Mouse (Mus musculus): ENCODE measurements around the gene Lrrc27. TPM values are rescaled to one million over a fixed set of nuclear protein-coding genes. Genes with fewer than 3 reads are reported as not detected.

Lrrc27 gene
- polyA plus RNA-seq (2012; rRNA removed) = 7.3 and 8.0 TPM in 2 replicates

DNA sequence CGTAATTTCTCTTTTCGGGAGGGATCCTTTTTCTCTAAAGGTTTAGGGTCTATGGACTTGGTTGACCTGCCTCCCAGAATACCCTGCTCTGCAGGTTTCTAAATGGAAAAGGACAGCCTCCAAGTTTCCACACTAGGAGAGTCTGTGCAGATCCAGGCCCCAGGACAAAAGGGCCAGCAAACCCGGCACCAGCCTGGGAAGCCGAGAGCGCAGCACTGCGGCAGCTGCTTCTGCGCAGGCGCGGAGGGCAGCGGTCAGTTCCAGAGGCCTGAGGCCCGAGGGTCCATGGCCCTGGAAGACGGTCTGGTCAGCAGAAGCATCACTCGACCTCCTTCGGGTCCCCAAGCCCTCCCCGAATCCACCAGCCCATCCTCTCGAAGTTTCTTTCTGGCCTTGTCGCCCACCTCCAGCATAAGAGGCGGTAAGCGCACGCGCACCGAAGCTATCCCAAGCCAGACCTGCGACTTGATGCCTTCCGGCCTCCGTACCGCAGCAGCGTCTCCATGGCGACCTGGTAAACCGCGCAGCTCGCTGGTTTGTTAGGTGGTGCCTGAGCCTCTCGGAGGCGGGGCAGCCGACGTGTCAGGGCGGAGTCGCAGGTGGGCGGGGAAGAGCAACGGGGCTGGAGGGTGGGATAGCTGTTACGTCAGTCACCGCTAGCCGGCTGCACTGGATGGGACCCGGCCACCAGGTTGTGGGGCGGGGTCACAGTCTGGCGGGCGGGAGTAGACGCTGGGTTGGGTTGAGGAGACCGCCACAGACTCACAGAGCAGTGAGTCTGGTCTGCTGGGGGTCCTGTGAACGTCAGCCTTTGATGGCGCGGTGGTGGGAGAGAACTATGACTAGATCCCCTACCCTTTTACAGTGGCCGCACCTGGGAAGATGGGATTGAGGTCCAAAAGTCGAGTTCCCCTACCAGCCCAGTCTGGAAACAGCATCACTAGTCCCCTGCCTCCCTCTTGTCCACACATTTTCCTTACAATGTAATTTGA is at the start of gene Lrrc27, which contains the start of gene Stk32c:
Gene Lrrc27, plus strand, starts transcription at position 235 of the 992 bp plus-strand sequence.
Gene Stk32c, minus strand, starts transcription at position 554 of the 992 bp plus-strand sequence.
- peak; percentile 96 to 99 for DNase-seq (ENCODE audit: extremely low spot score in 1 of 2, low spot score in 1 of 2)

DNA sequence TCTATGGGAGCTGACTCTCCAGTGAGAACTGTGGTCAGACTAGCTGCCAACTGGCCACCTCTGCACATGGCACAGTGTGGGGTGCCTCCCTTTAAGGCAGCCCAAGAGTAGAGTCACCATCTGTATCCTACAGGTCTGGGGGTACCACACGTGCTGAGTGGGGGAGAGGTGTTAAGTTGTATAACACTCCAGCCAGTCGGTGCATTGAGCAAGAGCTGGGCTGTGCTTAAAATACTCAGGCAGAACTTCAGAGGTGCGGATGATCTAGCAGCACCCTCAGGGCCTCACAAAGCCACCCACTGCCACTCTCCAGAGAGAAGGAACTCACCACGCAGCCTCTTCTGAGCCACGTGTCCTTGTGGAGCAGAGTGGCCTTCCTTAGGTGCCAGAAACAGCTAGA is 48.4 kb upstream of the Lrrc27 start:
- peak; percentile 85 to 93 for DNase-seq (ENCODE audit: extremely low spot score in 1 of 2, low spot score in 1 of 2)

DNA sequence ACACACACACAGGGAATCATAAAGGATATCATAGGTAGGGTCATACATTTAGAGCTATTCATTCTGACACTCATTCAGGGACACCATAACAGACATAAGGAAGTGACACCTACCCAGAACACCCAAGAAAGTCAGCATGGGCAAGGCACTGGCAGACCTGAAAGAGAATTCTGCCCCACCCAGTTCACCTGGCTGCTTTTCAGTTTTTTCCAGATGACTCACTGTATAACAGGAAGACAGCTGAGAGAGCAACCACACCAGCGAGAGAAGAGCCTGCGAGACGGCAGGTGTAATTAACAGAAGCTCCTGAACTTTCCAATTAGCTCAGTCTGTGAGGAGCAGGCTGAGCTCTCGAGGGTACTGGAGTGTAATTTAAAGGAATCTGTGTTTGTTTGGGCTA is 43.6 kb upstream of the Lrrc27 start:
- DNase-seq (ENCODE audit: extremely low spot score in 1 of 2, low spot score in 1 of 2) = no peak

DNA sequence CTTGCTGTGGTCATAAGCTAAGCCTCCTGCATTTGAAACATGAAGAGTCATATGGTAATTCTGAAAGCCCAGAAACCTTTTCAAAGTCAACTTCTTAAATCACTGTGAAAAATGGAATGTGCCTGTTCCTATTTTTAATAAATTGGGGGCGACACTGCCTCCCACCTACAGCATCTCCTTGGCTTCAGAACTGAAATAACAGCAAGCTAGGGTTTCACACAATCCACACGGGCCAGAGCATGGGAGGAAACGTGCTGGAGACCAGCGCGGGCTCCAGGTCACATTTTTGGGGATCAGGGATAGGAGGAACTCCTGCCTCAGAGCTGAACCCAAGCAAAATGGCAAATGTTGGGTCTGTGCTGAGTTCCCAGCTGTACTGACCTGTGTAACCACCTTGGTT is 33.5 kb upstream of the Lrrc27 start:
- peak in 1 of 2 experiments; percentile 55 for DNase-seq (ENCODE audit: extremely low spot score in 1 of 2, low spot score in 1 of 2)

DNA sequence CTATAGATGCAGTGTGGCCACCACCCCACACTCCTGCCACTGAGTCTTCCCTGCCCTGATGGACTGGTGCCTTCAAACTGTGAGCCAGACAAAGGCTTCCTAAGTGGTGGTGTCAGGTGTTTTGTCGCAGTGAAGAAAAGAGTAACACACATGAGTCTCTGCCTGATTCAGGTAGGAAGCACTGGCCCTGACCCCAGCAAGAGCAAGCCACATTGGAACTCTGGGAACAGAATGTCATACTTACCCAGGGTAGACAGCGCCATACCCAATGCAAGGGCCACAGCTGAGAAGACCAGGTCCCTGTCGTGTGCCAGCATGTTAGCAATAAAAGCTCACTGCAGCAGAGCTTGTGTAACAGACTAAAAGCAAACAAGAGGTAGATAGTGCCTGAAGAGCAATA is 32.7 kb upstream of the Lrrc27 start:
- DNase-seq (ENCODE audit: extremely low spot score in 1 of 2, low spot score in 1 of 2) = no peak

DNA sequence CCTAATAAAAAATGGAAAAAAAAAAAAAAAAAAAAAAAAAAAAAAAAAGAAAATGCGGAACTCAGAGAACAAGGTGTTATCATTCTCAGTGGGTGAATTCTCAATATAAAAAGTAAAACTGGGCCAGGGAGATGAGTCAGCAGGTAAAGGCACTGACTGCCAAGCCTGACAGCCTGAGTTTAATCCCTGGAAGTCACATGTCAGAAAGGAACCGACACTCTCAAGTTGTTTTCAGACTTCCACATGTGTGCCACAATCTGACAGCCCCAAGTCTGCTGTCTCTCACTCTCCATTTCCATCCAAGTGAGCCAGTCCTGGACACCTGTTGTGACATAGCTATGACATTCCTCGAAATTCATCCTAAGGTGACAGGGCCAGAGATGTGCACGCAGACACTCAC is 28.4 kb upstream of the Lrrc27 start:
- peak; percentile 50 to 64 for DNase-seq (ENCODE audit: extremely low spot score in 1 of 2, low spot score in 1 of 2)

DNA sequence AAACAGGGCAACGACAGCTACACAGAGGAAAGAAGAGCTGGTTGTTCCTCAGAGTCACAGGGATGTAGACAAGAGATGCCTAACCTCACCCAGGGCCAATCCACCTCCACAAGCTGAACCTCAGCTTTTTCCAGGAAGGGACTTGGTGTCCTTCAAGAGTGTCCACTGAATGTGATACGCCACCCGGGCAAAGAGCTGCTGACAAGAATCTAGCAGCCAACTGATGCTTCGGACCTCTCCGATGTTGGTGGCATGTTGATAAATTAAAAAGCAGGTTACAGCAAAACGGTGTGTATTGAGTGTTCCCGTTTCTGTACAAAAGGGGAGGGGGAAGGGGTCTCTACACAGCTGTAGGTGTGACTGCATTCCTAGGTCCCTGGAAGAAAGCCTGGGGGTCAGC is 27.9 kb upstream of the Lrrc27 start:
- no peak for DNase-seq (ENCODE audit: extremely low spot score in 1 of 2, low spot score in 1 of 2)

DNA sequence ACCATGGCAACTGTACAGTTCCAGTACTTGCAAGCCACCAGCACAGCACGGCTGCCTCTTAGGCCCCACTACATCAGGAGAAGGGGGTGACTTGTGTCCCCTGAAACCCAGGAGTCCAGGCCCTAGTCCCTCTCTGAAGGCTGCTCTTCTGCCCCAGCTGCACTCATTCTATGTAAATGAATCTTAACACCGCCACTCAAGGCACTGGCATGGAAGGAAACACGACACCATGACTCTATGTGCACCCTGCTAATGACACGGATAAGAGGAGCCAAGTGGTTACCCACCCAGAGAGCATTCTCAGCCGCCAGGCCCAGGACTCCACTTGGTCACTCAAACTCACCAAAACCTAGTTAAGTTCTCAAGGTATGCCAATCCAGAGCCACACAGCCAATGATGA is 26.8 kb upstream of the Lrrc27 start:
- DNase-seq (ENCODE audit: extremely low spot score in 1 of 2, low spot score in 1 of 2) = no peak

DNA sequence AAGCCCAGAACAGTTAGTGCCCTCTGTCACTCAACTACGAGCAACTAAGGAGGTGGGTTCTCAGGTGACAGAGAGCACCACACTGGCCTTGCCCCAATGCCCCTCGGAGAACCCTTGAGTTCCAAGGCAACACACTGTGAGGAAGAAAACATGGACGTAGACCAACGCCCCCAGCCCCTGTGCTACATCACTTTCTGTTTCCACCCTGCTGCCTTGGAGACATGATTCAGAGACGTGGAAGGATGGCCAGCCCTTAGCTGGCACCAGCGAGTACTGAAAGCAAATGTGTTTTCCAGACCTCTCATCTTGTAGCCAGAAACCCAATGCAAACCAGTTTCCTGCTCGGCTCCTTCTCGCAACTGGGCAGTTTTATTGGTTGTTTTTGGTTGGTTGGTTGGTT is 26.4 kb upstream of the Lrrc27 start:
- DNase-seq (ENCODE audit: extremely low spot score in 1 of 2, low spot score in 1 of 2) = no peak

DNA sequence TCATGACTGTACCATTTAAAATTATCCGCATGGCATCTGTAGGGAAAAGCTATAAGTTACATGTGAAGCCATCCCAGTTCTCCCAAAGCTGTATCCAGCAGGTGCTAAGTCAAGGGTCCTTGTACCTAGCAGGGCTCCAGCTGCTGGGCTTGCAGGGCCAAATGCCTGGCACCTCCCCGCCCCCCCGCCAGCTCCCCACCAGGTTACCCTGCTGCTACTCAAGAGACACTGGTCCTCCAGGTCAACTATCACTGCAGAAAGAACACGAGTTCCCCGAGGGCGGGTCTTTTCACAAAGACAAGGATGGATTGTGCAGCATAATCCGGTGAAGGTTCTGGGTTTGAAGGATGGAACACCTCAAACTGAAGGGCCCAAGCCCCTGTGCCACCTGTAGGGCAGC is 25.5 kb upstream of the Lrrc27 start:
- no peak for DNase-seq (ENCODE audit: extremely low spot score in 1 of 2, low spot score in 1 of 2)

DNA sequence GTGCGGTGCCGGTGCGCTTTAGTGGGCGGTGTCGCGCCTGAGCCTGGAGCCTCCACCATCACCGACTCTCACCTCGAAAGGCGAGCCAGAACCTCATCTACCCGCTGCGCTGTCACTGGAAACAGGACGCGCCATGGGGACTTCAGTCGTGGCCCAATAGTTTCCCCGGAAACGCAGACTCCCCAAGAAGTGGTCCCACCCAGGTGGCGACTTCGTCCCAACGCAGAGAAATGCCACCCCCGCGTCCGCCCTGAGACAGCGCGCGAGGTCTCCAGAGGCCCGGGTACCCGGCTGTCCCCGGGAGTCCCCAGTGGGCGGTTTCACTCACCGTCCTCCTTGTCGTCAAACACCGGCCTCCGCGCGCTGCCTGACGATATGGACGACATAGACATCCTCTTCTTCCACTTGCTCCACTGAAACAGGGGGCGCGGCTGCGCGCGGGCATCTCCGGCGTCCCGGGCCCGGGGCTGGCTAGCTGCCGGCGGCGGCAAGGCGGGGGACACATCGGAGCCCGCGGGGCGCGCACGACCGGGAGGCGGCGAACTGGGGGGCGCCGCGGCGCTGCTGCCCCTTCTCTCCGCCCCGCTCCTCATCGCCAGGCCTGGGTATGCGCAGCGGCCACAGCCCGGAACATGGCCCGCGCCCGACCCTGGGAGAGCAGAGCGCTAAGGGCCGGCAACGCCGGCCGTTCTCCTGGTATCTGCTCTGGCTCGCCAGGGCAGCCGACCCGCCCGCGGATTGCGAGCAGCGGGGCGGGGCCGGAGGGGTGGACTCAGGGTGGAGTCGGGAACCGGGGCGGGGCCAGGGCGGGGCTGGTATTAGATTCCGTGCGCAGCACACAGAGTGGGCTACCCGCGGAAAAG is 24.8 kb upstream of the Lrrc27 start:
- peak in 1 of 2 experiments; percentile 74 for DNase-seq (ENCODE audit: extremely low spot score in 1 of 2, low spot score in 1 of 2)

DNA sequence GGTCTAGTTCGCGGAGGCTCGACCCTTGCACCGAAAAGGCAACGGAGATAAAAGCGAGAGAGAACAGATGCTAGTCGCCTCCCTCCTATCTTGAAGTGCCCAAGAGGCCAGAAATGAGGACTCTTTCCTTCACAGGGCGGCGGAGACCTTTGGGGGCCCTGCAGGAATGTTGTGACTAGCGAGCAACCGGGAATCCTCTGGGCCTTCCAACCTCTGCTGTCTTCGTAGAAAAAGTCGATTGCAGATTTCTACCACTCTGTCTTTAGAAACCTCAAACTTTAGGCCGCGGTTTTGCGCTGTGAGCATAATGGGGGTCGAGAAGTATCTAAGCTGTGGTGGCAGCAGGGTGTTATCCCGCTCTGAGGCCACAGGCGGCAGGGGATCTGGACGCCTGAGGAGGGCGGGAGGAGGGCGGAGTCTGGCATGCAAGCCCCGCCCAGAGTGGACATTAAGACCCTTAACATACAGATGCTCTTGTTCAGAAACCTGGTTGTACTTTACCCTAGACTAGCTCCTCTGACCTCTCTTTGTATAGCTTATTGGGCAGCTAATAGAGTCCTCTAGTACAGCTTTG is 24.1 kb upstream of the Lrrc27 start:
- DNase-seq (ENCODE audit: extremely low spot score in 1 of 2, low spot score in 1 of 2) = no peak

DNA sequence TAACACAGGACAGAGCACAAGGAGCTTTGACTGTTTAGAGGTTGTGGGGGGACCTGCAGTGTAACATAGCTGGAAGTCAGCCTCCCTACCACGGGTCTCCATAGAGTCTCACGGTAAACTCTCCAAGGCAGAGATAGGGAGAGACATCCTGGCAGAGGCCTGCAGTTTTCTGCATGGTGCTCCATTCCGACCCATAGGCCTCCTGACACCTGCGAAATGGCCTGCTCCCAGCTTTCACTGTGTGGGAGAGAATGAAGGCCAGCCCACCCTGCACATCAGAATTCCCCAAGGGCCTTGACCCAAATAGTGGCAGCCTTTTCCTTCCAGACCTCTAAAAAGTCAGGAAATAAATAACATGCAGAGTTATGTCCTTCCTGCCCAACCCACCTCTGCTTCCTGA is 22.2 kb upstream of the Lrrc27 start:
- DNase-seq (ENCODE audit: extremely low spot score in 1 of 2, low spot score in 1 of 2) = no peak

DNA sequence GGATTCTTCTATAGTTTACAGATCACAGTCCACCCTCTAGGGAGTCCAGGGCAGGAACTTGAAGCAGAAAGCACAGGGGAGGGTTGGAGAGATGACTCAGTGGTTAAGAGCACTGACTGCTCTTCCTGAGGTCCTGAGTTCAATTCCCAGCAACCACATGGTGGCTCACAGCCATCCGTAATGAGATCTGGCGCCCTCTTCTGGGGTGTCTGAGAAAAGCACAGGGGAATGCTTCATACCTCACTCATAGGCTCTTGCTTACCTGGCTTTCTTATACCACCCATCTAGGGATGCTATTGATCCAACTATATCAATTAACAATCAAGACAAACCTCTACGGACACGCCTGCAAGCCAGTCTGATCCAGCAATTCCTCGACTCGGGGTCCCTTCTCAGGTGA is 21.2 kb upstream of the Lrrc27 start:
- DNase-seq (ENCODE audit: extremely low spot score in 1 of 2, low spot score in 1 of 2) = no peak

DNA sequence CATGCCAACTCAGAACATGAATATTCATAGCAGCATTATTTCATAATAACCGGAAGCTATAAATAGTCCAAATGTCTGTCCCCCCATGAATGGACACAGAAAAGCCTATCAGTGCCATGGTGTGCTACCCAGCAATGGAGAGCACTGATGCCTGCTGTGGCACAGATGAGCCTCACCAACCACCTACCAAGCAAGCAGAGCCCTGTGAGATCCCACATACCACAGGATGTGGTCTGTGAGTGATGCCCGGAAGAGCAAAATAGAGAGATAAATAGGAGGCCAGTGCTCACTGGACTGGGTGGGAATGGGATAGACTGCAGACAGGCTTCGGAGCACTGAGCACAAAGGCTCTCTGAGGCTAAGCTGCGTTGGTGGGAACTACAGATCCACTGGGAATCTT is 15.8 kb upstream of the Lrrc27 start:
- DNase-seq (ENCODE audit: extremely low spot score in 1 of 2, low spot score in 1 of 2) = no peak

DNA sequence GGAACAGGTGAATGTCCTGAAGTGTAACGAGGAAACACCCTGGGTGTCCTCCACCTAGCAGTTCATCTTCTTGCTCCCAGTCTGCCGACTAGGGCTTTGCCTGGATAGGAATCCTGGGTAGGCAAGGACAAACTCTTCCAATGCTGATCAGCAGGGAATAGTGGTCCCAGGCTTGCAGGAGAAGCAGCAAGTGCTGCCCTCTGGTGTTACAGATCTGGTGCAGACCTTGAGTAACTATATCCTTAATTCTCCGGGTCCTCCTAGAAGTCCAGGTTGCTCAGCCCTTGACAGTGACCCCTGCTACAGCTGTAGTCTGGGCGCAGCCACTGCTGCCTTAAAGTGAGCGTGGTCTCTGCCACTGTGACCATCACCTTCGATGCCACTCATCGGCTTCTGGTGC is 12.7 kb upstream of the Lrrc27 start:
- DNase-seq (ENCODE audit: extremely low spot score in 1 of 2, low spot score in 1 of 2) = peak in 1 of 2 experiments; percentile 87

DNA sequence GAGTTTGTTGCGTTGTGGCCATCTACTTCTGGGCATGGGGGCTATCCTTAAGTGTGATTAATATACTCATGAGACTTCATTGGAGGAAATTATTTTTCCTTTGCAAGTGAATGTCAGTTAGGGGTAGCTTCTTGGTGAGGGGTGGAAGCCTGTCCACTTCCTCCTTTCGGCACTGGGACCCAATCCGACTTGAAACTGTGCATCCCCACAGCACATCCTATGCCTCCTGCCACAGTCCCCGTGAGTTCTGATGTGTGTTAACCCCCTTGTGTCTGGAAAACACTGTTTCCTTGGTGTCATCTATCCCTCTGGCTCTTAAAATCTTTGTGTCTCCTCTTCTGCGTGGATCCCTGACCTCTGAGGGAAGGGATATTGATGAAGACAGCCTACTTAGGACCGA is 11.6 kb upstream of the Lrrc27 start:
- DNase-seq (ENCODE audit: extremely low spot score in 1 of 2, low spot score in 1 of 2) = no peak

DNA sequence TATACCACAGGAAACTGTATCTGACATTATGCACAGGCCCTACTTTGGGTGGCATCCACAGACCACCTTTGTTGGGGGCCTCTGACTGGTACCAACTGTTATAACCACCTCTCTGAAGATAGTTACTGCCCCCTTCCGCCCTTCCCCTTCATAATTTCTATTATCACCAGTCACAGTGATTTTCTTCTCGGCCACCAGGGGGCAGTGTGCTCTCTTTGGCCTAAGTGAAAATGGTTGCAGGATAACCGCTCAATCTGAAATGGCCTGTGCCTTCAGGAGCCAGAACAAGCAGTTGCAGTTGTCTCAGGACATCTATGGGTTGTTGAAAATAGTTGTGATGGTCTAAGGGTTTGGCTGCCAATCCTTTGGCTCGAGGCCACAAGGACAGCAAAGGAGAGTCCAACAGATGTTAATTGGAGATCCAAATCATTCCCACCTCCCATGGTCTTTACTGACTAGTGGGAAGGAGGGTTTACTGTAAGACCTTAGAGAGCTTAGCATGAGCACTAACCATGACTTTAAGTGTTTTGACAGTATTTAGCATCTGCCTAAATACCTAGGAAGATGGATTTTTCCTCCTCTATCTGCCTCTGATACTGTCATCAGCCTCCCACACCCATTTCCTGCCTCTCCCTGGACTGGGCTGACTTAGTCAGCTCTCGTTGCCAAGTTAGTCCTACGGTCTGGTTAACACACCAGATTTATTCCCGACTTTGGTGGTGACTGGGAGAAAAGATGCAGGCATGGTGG is 4.6 kb upstream of the Lrrc27 start:
- peak in 1 of 2 experiments; percentile 22 for DNase-seq (ENCODE audit: extremely low spot score in 1 of 2, low spot score in 1 of 2)

DNA sequence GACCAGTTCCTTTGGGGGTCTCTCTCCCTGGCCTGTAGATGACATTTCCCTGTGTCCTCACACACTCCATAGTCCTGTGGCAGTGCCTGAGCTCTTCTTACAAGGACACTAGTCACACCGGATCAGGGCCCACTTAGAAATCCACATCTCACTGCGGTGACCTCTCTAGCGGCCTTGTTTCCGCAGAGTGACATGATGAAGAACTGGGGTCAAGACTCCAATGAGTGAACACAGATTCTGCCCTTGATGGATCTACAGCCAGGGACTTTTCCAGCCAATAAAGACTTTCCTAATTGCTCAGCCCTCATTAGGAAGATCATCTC is 4.1 kb upstream of the Lrrc27 start:
- DNase-seq (ENCODE audit: extremely low spot score in 1 of 2, low spot score in 1 of 2) = no peak

DNA sequence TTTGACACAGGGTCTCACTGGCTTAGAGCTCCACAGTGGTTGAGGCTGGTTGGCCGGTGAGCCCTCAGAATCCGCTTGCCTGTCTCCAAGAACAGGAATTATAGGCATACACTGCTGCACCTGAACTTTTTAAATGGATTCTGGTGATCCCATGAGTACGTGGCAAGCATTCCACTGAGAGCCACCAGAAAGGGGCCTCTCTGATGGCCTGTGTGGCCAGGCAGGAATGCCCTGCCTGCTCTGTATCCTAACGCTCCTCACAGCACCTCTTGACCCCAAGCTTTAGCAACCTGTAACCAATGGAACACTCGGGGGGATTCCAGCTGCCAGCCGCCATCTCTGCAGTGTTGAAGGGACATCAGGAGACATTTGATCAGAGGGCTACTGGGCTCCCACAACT is 1.0 kb upstream of the Lrrc27 start:
- DNase-seq (ENCODE audit: extremely low spot score in 1 of 2, low spot score in 1 of 2) = no peak
